Mouse (Mus musculus) embryonic fibroblast, embryonic 13.5 days (primary cell): ENCODE data around the gene Psapl1.

ENCODE experiments used
- CTCF ChIP-seq: IDR thresholded peaks from 2 replicates; pipeline ENCODE4 v1.5.1; 2011; ENCODE audit warnings: mild to moderate bottlenecking, control low read depth, low read length, moderate library complexity, borderline replicate concordance; ENCODE audit not compliant: insufficient read depth
- POLR2A ChIP-seq: IDR thresholded peaks from 2 replicates; pipeline ENCODE4 v1.6.1; 2011; ENCODE audit warnings: low read depth, mild to moderate bottlenecking, control low read depth, low read length, moderate library complexity

GRCm38 (mm10) chr5:36191285-36191684 lies 12.5 kb upstream of the Psapl1 start:
- TF ChIP-seq POLR2A (no peak), CTCF (no peak)
